Mouse (Mus musculus): ENCODE results near the gene Med4. TPM values are rescaled to one million over a fixed set of nuclear protein-coding genes. Genes with fewer than 3 reads are reported as not detected.

The Med4 gene
- total RNA-seq, 2 experiments from 2014 or later: 9.3 to 11.8 TPM

DNA sequence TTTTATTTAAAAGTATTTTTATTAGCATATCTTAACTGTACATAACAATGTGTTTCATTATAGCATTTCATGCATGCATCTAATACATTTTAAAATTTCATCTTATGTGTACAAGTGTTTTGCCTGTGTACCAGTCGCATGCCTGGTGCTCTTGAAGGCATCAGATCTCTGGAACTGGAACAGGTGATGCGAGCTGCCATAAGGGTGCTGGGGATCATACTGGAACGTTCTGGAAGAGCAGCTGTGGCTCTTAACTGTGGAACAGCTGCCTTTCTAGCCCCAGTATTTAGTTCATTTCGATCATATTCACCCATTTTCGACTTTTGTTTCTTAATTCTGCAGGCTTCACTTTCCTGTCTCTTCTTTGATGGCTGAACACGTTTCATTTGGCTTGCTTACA, 41.3 kb downstream of the Med4 start:
- intact Hi-C loops (cut with DNase I): no loop called here
- no peak for DNase-seq

DNA sequence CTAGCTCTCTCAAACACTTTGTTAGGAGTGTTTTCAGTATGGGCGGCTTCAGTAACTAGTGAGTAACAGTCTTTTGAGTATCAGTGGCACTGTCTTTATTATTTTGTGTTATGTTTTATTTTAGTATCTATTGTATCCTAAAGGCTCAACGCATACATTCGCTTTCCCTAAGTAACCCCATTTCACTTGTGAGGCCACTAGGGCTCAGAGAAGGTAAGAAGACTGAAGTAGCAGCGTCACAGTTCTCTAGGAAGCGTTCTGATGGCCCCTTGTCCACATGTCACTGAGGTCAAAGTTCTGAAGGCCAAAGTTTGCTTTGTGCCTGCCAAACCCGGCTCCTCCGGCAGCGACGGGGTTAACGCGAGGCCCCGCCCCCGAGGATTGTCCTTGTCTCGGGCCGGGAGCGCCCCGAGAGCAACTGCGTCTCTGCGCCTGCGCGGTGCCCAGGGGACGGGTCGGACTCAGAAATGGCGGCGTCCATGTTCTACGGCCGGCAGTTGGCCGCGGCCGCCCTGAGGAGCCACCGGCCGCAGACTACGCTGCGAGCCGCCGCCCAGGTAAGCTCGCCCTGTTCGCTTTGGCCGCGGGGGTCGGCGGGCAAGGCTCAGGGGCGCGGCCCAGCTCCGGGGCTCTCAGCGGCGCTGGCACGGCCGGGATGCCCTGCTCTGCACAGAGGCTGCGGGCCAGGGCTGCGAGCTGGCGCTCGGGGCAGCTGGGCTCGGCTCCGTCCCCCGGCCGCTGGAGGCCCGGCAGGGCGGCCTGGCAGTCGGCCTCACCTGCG, 42.7 kb downstream of the Med4 start:
- intact Hi-C loops (cut with DNase I): loop anchor here (2.0 kb wide), 1 partner anchor 28 kb away; the partner anchor contains the start of gene Sucla2
- DNase-seq: peak; percentile 94 to 97

DNA sequence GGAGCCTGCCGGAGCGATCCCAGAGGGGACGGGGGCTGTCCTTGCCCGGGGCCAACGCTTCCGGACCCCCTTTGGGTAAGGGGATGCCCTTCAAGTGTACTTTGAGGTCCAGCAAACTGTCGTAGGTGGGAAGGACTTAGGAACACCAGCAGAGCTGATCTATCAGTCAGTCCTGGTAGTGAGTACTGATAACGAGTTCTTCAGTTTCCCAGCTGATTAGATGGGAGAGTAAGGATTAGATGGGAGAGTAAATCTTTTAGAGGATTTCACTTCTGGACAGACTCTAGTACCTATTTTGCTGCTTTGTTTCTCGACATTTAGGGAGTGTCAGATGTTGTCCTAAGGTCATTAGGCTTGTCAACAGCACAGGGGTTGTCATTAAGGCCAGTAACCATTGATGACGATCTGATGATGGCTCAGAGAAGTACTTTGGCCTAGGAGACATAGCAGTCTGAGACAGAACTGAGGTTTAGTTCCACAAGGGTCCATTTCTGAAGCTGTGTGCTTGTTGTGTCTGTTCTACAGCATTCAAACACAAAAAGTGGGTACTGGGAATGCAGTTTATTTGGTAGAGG, 43.4 kb downstream of the Med4 start:
- intact Hi-C loops (cut with DNase I): loop anchor here (2.0 kb wide), 1 partner anchor 28 kb away; the partner anchor contains the start of gene Sucla2
- DNase-seq: no peak

Other genes starting within 250 kb of the Med4 start
- 10 to 100 TPM; 14.2 to 18.0 TPM for gene Rb1, start 184.2 kb upstream of the Med4 start, total RNA-seq (2021)
- 100 to 1,000 TPM; 262 to 264 TPM for gene Itm2b, start 124.7 kb upstream of the Med4 start, total RNA-seq (2021)
- gene Sucla2, start 15.3 kb downstream of the Med4 start, total RNA-seq (2021): 100 to 1,000 TPM; 486 to 490 TPM
- gene Nudt15, start 38.2 kb downstream of the Med4 start, total RNA-seq (2021): 1 to 10 TPM; 6.1 to 6.4 TPM
- not detected for gene Gm21750, start 151.2 kb downstream of the Med4 start, total RNA-seq (2021)

Data from gastrocnemius, postnatal 36 days (tissue).